Mouse (Mus musculus): Measurements from ENCODE around the gene A730071L15Rik.

A730071L15Rik gene

GRCm38 (mm10) chr11:6183246-6183645 lies 16.6 kb upstream of the A730071L15Rik start:
- no peak for DNase-seq (ENCODE audit: low spot score)

- no peak for DNase-seq (ENCODE audit: low spot score)
Observed at GRCm38 (mm10) chr11:6184202-6184935, 15.5 kb upstream of the A730071L15Rik start.

- DNase-seq (ENCODE audit: low spot score), result no peak
Observed at GRCm38 (mm10) chr11:6187399-6187798, 12.4 kb upstream of the A730071L15Rik start.

GRCm38 (mm10) chr11:6187878-6188277 lies 12.0 kb upstream of the A730071L15Rik start:
- DNase-seq (ENCODE audit: low spot score), result peak; percentile 90

- DNase-seq (ENCODE audit: low spot score), result no peak
Observed at GRCm38 (mm10) chr11:6196780-6197179, 3.0 kb upstream of the A730071L15Rik start.

- no peak for DNase-seq (ENCODE audit: low spot score)
Observed at GRCm38 (mm10) chr11:6198449-6198848, 1.4 kb upstream of the A730071L15Rik start.

- peak; percentile 94 for DNase-seq (ENCODE audit: low spot score)
Observed at GRCm38 (mm10) chr11:6200087-6200569, 299 bp downstream of the A730071L15Rik start, which contains the start of gene Nudcd3. Gene Nudcd3 (minus strand): TSS chr11:6200415.

GRCm38 (mm10) chr11:6200570-6200969 lies 741 bp downstream of the A730071L15Rik start:
- no peak for DNase-seq (ENCODE audit: low spot score)

- no peak for DNase-seq (ENCODE audit: low spot score)
Observed at GRCm38 (mm10) chr11:6207090-6207489, 7.3 kb downstream of the A730071L15Rik start.

GRCm38 (mm10) chr11:6208158-6208557 lies 8.3 kb downstream of the A730071L15Rik start:
- DNase-seq (ENCODE audit: low spot score), result no peak

GRCm38 (mm10) chr11:6216834-6217233 lies 17.0 kb downstream of the A730071L15Rik start:
- no peak for DNase-seq (ENCODE audit: low spot score)

GRCm38 (mm10) chr11:6218189-6218896 lies 18.5 kb downstream of the A730071L15Rik start:
- DNase-seq (ENCODE audit: low spot score), result no peak

GRCm38 (mm10) chr11:6219967-6220366 lies 20.1 kb downstream of the A730071L15Rik start:
- no peak for DNase-seq (ENCODE audit: low spot score)

- no peak for DNase-seq (ENCODE audit: low spot score)
Observed at GRCm38 (mm10) chr11:6222187-6222586, 22.4 kb downstream of the A730071L15Rik start.

- no peak for DNase-seq (ENCODE audit: low spot score)
Observed at GRCm38 (mm10) chr11:6224541-6225229, 24.9 kb downstream of the A730071L15Rik start.

GRCm38 (mm10) chr11:6230012-6230411 lies 30.2 kb downstream of the A730071L15Rik start, which contains the start of gene Npc1l1:
Gene Npc1l1 (minus strand): TSS chr11:6230143.
- no peak for DNase-seq (ENCODE audit: low spot score)

- DNase-seq (ENCODE audit: low spot score), result no peak
Observed at GRCm38 (mm10) chr11:6233025-6233424, 33.2 kb downstream of the A730071L15Rik start.

- DNase-seq (ENCODE audit: low spot score), result no peak
Observed at GRCm38 (mm10) chr11:6244707-6245106, 44.9 kb downstream of the A730071L15Rik start.

Data from embryo, embryonic 10 days (tissue).